Mouse (Mus musculus) lung, embryonic 16.5 days (tissue): ENCODE measurements around the gene Irs3. TPM values are rescaled to one million over a fixed set of nuclear protein-coding genes. Genes with fewer than 3 reads are reported as not detected.

Experiments used
- ATAC-seq: fragments of 200-750 bp; cut with Nextera tagmentation; 2 replicates; pipeline ENCODE4 v1.8.0; 2017; ENCODE audit warnings: low read depth, mild to moderate bottlenecking, moderate library complexity
- H3K27ac ChIP-seq: fragments of 300-500 bp; sonication (generic); 2 replicates; pipeline ENCODE4 v1.5.1; 2014; ENCODE audit warnings: mild to moderate bottlenecking, control low read depth, low read length
- H3K27me3 ChIP-seq: fragments of 300-500 bp; sonication (generic); 2 replicates; pipeline ENCODE4 v1.6.1; 2014; ENCODE audit warnings: low read depth, low read length, mixed read lengths; ENCODE audit not compliant: control insufficient read depth, insufficient read depth
- H3K36me3 ChIP-seq: fragments of 300-500 bp; sonication (generic); 2 replicates; pipeline ENCODE4 v1.6.1; 2014; ENCODE audit warnings: low read length; ENCODE audit not compliant: control insufficient read depth, insufficient read depth
- H3K4me1 ChIP-seq: fragments of 300-500 bp; sonication (generic); replicated peaks from 2 replicates; pipeline ENCODE4 v1.6.1; 2014; ENCODE audit warnings: low read length, mixed read lengths; ENCODE audit not compliant: control insufficient read depth, insufficient read depth
- H3K4me2 ChIP-seq: fragments of 300-500 bp; sonication (generic); 2 replicates; pipeline ENCODE4 v1.6.1; 2014; ENCODE audit warnings: low read depth, low read length, control low read depth
- H3K4me3 ChIP-seq: fragments of 300-500 bp; sonication (generic); 2 replicates; pipeline ENCODE4 v1.5.1; 2014; ENCODE audit warnings: mild to moderate bottlenecking, low read length, control low read depth
- H3K9ac ChIP-seq: fragments of 300-500 bp; sonication (generic); 2 replicates; pipeline ENCODE4 v1.6.1; 2014; ENCODE audit warnings: low read length, control low read depth
- H3K9me3 ChIP-seq: fragments of 300-500 bp; sonication (generic); 2 replicates; pipeline ENCODE4 v1.6.1; 2016; ENCODE audit warnings: low read length; ENCODE audit not compliant: control insufficient read depth
- WGBS: fragments of 180-500 bp; shearing (Covaris S2); extraction: QIAGEN DNeasy Blood & Tissue Kit; methylation state at CpG from one replicate; pipeline ENCODE4 v1.1.7; 2014; 5-methylcytosine and 5-hydroxymethylcytosine counted together
- polyA plus RNA-seq: library from polyadenylated mRNA; unstranded; fragments of >200 nt; fragmentation: Nextera tagmentation; extraction: Ambion mirVana; gene quantifications from 2 replicates; pipeline ENCODE4 v1.2.1, GENCODE M21; 2015

Irs3 gene
- polyA plus RNA-seq, 1 experiment from 2014 or later, result 0.38 TPM

- Histone ChIP-seq H3K27me3 (no peaks in the 10 kb centered on the region), H3K27ac (no peak overlapping the region), H3K9ac (no peak overlapping the region), H3K9me3 (no peaks in the 10 kb centered on the region), H3K4me1 (peaks cover 14% of the 10 kb centered on the region), H3K4me2 (no peak overlapping the region), H3K36me3 (peaks cover 4% of the 10 kb centered on the region), H3K4me3 (no peak overlapping the region)
- no peak for ATAC-seq
- 98% methylated on average over 1 of the region's 1 CpGs for WGBS
Measured at GRCm38 (mm10) chr5:137670240-137670639, 24.7 kb upstream of the Irs3 start.

GRCm38 (mm10) chr5:137668971-137669370 is 23.5 kb upstream of the Irs3 start:
- no peak overlapping the region for H3K4me2 ChIP-seq
- H3K9ac ChIP-seq, result no peak overlapping the region
- H3K4me3 ChIP-seq, result no peak overlapping the region
- H3K4me1 ChIP-seq, result peaks cover 14% of the 10 kb centered on the region
- ATAC-seq, result peak; percentile 39; the same call in 1 of the 2 replicates
- peak overlapping the region; percentile 33; the same call in 1 of the 2 replicates for H3K27ac ChIP-seq
- no peaks in the 10 kb centered on the region for H3K27me3 ChIP-seq
- peaks cover 8% of the 10 kb centered on the region for H3K36me3 ChIP-seq
- WGBS, result 51% methylated on average over 10 of the region's 10 CpGs
- no peaks in the 10 kb centered on the region for H3K9me3 ChIP-seq

- no peak overlapping the region for H3K4me3 ChIP-seq
- no peak overlapping the region for H3K27ac ChIP-seq
- H3K4me1 ChIP-seq, result 0 out of 2 replicates have a peak, but pooled peaks cover 3% of the 10 kb centered on the region
- no peak overlapping the region for H3K9ac ChIP-seq
- ATAC-seq, result no peak
- 70% methylated on average over 9 of the region's 9 CpGs for WGBS
- no peaks in the 10 kb centered on the region for H3K27me3 ChIP-seq
- no peak overlapping the region for H3K4me2 ChIP-seq
- H3K9me3 ChIP-seq, result no peaks in the 10 kb centered on the region
- H3K36me3 ChIP-seq, result peaks cover 12% of the 10 kb centered on the region
Measured at GRCm38 (mm10) chr5:137663057-137663456, 17.5 kb upstream of the Irs3 start.

- Histone ChIP-seq H3K4me1 (peaks cover 3% of the 10 kb centered on the region; the same call in 1 of the 2 replicates), H3K4me2 (no peak overlapping the region), H3K36me3 (peaks cover 8% of the 10 kb centered on the region), H3K9me3 (no peaks in the 10 kb centered on the region), H3K27ac (no peak overlapping the region), H3K27me3 (no peaks in the 10 kb centered on the region), H3K9ac (no peak overlapping the region), H3K4me3 (no peak overlapping the region)
- WGBS, result 77% methylated on average over 6 of the region's 6 CpGs
- peak; percentile 13; the same call in 1 of the 2 replicates for ATAC-seq
Measured at GRCm38 (mm10) chr5:137660064-137660688, 14.7 kb upstream of the Irs3 start.

- peak; percentile 72 for ATAC-seq
- H3K4me2 ChIP-seq, result no peak overlapping the region
- peak overlapping the region; percentile 45 for H3K27ac ChIP-seq
- 17% methylated on average over 6 of the region's 6 CpGs for WGBS
- H3K4me3 ChIP-seq, result no peak overlapping the region
- peaks cover 3% of the 10 kb centered on the region; the same call in 1 of the 2 replicates for H3K4me1 ChIP-seq
- no peaks in the 10 kb centered on the region for H3K9me3 ChIP-seq
- no peak overlapping the region; the same call in 1 of the 2 replicates for H3K9ac ChIP-seq
- no peaks in the 10 kb centered on the region for H3K27me3 ChIP-seq
- H3K36me3 ChIP-seq, result no peaks in the 10 kb centered on the region; the same call in 1 of the 2 replicates
Measured at GRCm38 (mm10) chr5:137656977-137657376, 11.5 kb upstream of the Irs3 start.

GRCm38 (mm10) chr5:137654746-137655145 is 9.2 kb upstream of the Irs3 start:
- H3K36me3 ChIP-seq, result no peaks in the 10 kb centered on the region; the same call in 1 of the 2 replicates
- H3K4me1 ChIP-seq, result peaks cover 8% of the 10 kb centered on the region
- no peak overlapping the region for H3K9ac ChIP-seq
- H3K4me2 ChIP-seq, result no peak overlapping the region
- H3K9me3 ChIP-seq, result no peaks in the 10 kb centered on the region
- H3K27ac ChIP-seq, result no peak overlapping the region
- no peak for ATAC-seq
- H3K4me3 ChIP-seq, result no peak overlapping the region
- 64% methylated on average over 7 of the region's 7 CpGs for WGBS
- no peaks in the 10 kb centered on the region for H3K27me3 ChIP-seq

- H3K9ac ChIP-seq, result no peak overlapping the region
- H3K36me3 ChIP-seq, result no peaks in the 10 kb centered on the region; the same call in 1 of the 2 replicates
- 88% methylated on average over 10 of the region's 10 CpGs for WGBS
- no peak overlapping the region for H3K4me2 ChIP-seq
- H3K4me3 ChIP-seq, result no peak overlapping the region
- no peak overlapping the region for H3K27ac ChIP-seq
- H3K9me3 ChIP-seq, result no peaks in the 10 kb centered on the region
- ATAC-seq, result no peak
- H3K27me3 ChIP-seq, result no peaks in the 10 kb centered on the region
- H3K4me1 ChIP-seq, result peaks cover 11% of the 10 kb centered on the region
Measured at GRCm38 (mm10) chr5:137653366-137653765, 7.9 kb upstream of the Irs3 start.

- no peak overlapping the region for H3K27ac ChIP-seq
- peaks cover 12% of the 10 kb centered on the region for H3K4me1 ChIP-seq
- H3K9me3 ChIP-seq, result no peaks in the 10 kb centered on the region
- H3K36me3 ChIP-seq, result no peaks in the 10 kb centered on the region
- no peak overlapping the region for H3K4me3 ChIP-seq
- peak; percentile 61 for ATAC-seq
- WGBS, result 21% methylated on average over 3 of the region's 3 CpGs
- no peaks in the 10 kb centered on the region for H3K27me3 ChIP-seq
- H3K4me2 ChIP-seq, result no peak overlapping the region
- no peak overlapping the region for H3K9ac ChIP-seq
Measured at GRCm38 (mm10) chr5:137652474-137652873, 7.0 kb upstream of the Irs3 start.

GRCm38 (mm10) chr5:137649669-137650571 is 4.4 kb upstream of the Irs3 start:
- no peak overlapping the region for H3K4me3 ChIP-seq
- H3K4me1 ChIP-seq, result peaks cover 20% of the 10 kb centered on the region
- 10% methylated on average over 17 of the region's 18 CpGs for WGBS
- H3K9me3 ChIP-seq, result no peaks in the 10 kb centered on the region
- H3K36me3 ChIP-seq, result no peaks in the 10 kb centered on the region
- peaks cover 14% of the 10 kb centered on the region for H3K27me3 ChIP-seq
- peak overlapping the region; percentile 34 for H3K4me2 ChIP-seq
- no peak for ATAC-seq
- no peak overlapping the region for H3K27ac ChIP-seq
- H3K9ac ChIP-seq, result no peak overlapping the region
